Mouse (Mus musculus) adrenal gland, postnatal 0 days (tissue): ENCODE measurements around the gene Sar1b. TPM values are rescaled to one million over a fixed set of nuclear protein-coding genes. Genes with fewer than 3 reads are reported as not detected.

Experiments used
- polyA plus RNA-seq: library from polyadenylated mRNA; unstranded; fragments of >200 nt; fragmentation: Nextera tagmentation; extraction: Ambion mirVana; gene quantifications from 2 replicates; pipeline ENCODE4 v1.2.1, GENCODE M21; 2015

Sar1b gene
- 237 and 261 TPM in 2 replicates for polyA plus RNA-seq

GRCm38 (mm10) chr11:51763213-51763907 is at the start of gene Sar1b, which contains the start of gene Sec24a:
TSS of gene Sar1b (plus strand) at chr11:51763687.
TSS of gene Sec24a (minus strand) at chr11:51763634.

Other genes with a start within 250 kb of the Sar1b start
- gene Phykpl, start 178.9 kb upstream of the Sar1b start, polyA plus RNA-seq, result 15.0 and 35.8 TPM in 2 replicates
- gene Hnrnpab, start 156.8 kb upstream of the Sar1b start, polyA plus RNA-seq, result 205 and 244 TPM in 2 replicates
- 123 and 131 TPM in 2 replicates for gene Nhp2, start 144.0 kb upstream of the Sar1b start, polyA plus RNA-seq
- 34.9 and 54.4 TPM in 2 replicates for gene Rmnd5b, start 127.8 kb upstream of the Sar1b start, polyA plus RNA-seq
- 11.8 and 15.6 TPM in 2 replicates for gene N4bp3, start 112.8 kb upstream of the Sar1b start, polyA plus RNA-seq
- 0.30 and 1.4 TPM in 2 replicates for gene D930048N14Rik, start 112.7 kb upstream of the Sar1b start, polyA plus RNA-seq
- gene 0610009B22Rik, start 74.8 kb upstream of the Sar1b start, polyA plus RNA-seq, result 251 and 321 TPM in 2 replicates
- gene Sec24a, start 53 bp upstream of the Sar1b start, polyA plus RNA-seq, result 8.0 and 9.8 TPM in 2 replicates
- 1.7 and 2.0 TPM in 2 replicates for gene Jade2, start 94.0 kb downstream of the Sar1b start, polyA plus RNA-seq
- gene Cdkn2aipnl, start 204.0 kb downstream of the Sar1b start, polyA plus RNA-seq, result 53.2 and 60.2 TPM in 2 replicates
- 339 and 446 TPM in 2 replicates for gene Ube2b, start 237.1 kb downstream of the Sar1b start, polyA plus RNA-seq
- 6.2 and 7.4 TPM in 2 replicates for gene Cdkl3, start 240.5 kb downstream of the Sar1b start, polyA plus RNA-seq